Mouse (Mus musculus) testis, postnatal 14 days (tissue): Measurements from ENCODE around the gene Rpl31.

Experiments used
- DNase-seq: peaks from one replicate; pipeline ENCODE4 v3.0.0; 2021; ENCODE audit warnings: low spot score

Gene Rpl31

GRCm38 (mm10) chr1:39367601-39368266, at the start of gene Rpl31:
Gene Rpl31, plus strand, starts transcription at chr1:39367842.
- DNase-seq: peak; percentile 95

- no peak for DNase-seq
These were observed 49.7 kb upstream of the Rpl31 start for GRCm38 (mm10) chr1:39317935-39318334.

GRCm38 (mm10) chr1:39318870-39319269, 48.8 kb upstream of the Rpl31 start:
- no peak for DNase-seq

GRCm38 (mm10) chr1:39321954-39322353, 45.7 kb upstream of the Rpl31 start:
- no peak for DNase-seq

- no peak for DNase-seq
These were observed 42.4 kb upstream of the Rpl31 start for GRCm38 (mm10) chr1:39325228-39325627.

- no peak for DNase-seq
These were observed 40.1 kb upstream of the Rpl31 start for GRCm38 (mm10) chr1:39327546-39327945.

GRCm38 (mm10) chr1:39330857-39331594, 36.6 kb upstream of the Rpl31 start:
- no peak for DNase-seq

- DNase-seq: no peak
These were observed 35.2 kb upstream of the Rpl31 start for GRCm38 (mm10) chr1:39332456-39332855.

- DNase-seq: peak; percentile 43
These were observed 32.0 kb upstream of the Rpl31 start for GRCm38 (mm10) chr1:39335561-39336196.

GRCm38 (mm10) chr1:39336788-39337187, 30.9 kb upstream of the Rpl31 start:
- no peak for DNase-seq

GRCm38 (mm10) chr1:39338831-39339230, 28.8 kb upstream of the Rpl31 start:
- DNase-seq: no peak

GRCm38 (mm10) chr1:39339455-39339854, 28.2 kb upstream of the Rpl31 start:
- DNase-seq: no peak

- no peak for DNase-seq
These were observed 27.5 kb upstream of the Rpl31 start for GRCm38 (mm10) chr1:39340156-39340555.

- no peak for DNase-seq
These were observed 27.0 kb upstream of the Rpl31 start for GRCm38 (mm10) chr1:39340647-39341046.

- peak; percentile 33 for DNase-seq
These were observed 25.8 kb upstream of the Rpl31 start for GRCm38 (mm10) chr1:39341807-39342206.

- DNase-seq: no peak
These were observed 24.4 kb upstream of the Rpl31 start for GRCm38 (mm10) chr1:39343242-39343641.

- no peak for DNase-seq
These were observed 22.6 kb upstream of the Rpl31 start for GRCm38 (mm10) chr1:39344981-39345600.

- DNase-seq: no peak
These were observed 18.6 kb upstream of the Rpl31 start for GRCm38 (mm10) chr1:39349001-39349400.

- DNase-seq: no peak
These were observed 18.2 kb upstream of the Rpl31 start for GRCm38 (mm10) chr1:39349427-39349826.

- no peak for DNase-seq
These were observed 5.7 kb upstream of the Rpl31 start for GRCm38 (mm10) chr1:39361754-39362514.

GRCm38 (mm10) chr1:39362515-39362893, 5.1 kb upstream of the Rpl31 start:
- no peak for DNase-seq

GRCm38 (mm10) chr1:39365562-39365961, 2.1 kb upstream of the Rpl31 start:
- no peak for DNase-seq
